Mouse (Mus musculus) heart, embryonic 16.5 days (tissue): ENCODE data around the gene Nfib. TPM values are rescaled to one million over a fixed set of nuclear protein-coding genes. Genes with fewer than 3 reads are reported as not detected.

Experiments used
- ATAC-seq: fragments of 200-750 bp; cut with Nextera tagmentation; replicated peaks from 2 replicates; pipeline ENCODE4 v1.8.0; 2017; ENCODE audit warnings: moderate number of reproducible peaks; ENCODE audit not compliant: insufficient read depth, low FRiP score; ENCODE audit errors: extremely low read depth
- H3K27ac ChIP-seq: fragments of 300-500 bp; sonication (generic); 2 replicates; pipeline ENCODE4 v1.5.1; 2014; ENCODE audit warnings: mild to moderate bottlenecking, low read length, control low read depth, moderate library complexity
- H3K27me3 ChIP-seq: fragments of 300-500 bp; sonication (generic); 2 replicates; pipeline ENCODE4 v1.6.1; 2014; ENCODE audit warnings: low read length, mixed read lengths; ENCODE audit not compliant: control insufficient read depth, insufficient read depth
- H3K36me3 ChIP-seq: fragments of 300-500 bp; sonication (generic); 2 replicates; pipeline ENCODE4 v1.6.1; 2014; ENCODE audit not compliant: control insufficient read depth, insufficient read depth
- H3K4me1 ChIP-seq: fragments of 300-500 bp; sonication (generic); 2 replicates; pipeline ENCODE4 v1.6.1; 2014; ENCODE audit warnings: low read length, mixed read lengths; ENCODE audit not compliant: control insufficient read depth, insufficient read depth
- H3K4me2 ChIP-seq: fragments of 300-500 bp; sonication (generic); 2 replicates; pipeline ENCODE4 v1.6.1; 2014; ENCODE audit warnings: low read depth, mild to moderate bottlenecking, control low read depth, low read length
- H3K4me3 ChIP-seq: fragments of 300-500 bp; sonication (generic); 2 replicates; pipeline ENCODE4 v1.5.1; 2014; ENCODE audit warnings: mild to moderate bottlenecking, control low read depth, low read length
- H3K9ac ChIP-seq: fragments of 300-500 bp; sonication (generic); 2 replicates; pipeline ENCODE4 v1.6.1; 2014; ENCODE audit warnings: low read length, control low read depth
- H3K9me3 ChIP-seq: fragments of 300-500 bp; sonication (generic); replicated peaks from 2 replicates; pipeline ENCODE4 v1.6.1; 2016; ENCODE audit warnings: low read length; ENCODE audit not compliant: control insufficient read depth
- WGBS: fragments of 180-500 bp; shearing (Covaris S2); extraction: QIAGEN DNeasy Blood & Tissue Kit; methylation state at CpG from one replicate; pipeline ENCODE4 v1.1.7; 2014; 5-methylcytosine and 5-hydroxymethylcytosine counted together
- polyA plus RNA-seq: library from polyadenylated mRNA; unstranded; fragments of >200 nt; fragmentation: Nextera tagmentation; extraction: Ambion mirVana; gene quantifications from 2 replicates; pipeline ENCODE4 v1.2.1, GENCODE M21; 2015

Gene Nfib
- polyA plus RNA-seq, 1 experiment from 2014 or later: 56.7 TPM

DNA sequence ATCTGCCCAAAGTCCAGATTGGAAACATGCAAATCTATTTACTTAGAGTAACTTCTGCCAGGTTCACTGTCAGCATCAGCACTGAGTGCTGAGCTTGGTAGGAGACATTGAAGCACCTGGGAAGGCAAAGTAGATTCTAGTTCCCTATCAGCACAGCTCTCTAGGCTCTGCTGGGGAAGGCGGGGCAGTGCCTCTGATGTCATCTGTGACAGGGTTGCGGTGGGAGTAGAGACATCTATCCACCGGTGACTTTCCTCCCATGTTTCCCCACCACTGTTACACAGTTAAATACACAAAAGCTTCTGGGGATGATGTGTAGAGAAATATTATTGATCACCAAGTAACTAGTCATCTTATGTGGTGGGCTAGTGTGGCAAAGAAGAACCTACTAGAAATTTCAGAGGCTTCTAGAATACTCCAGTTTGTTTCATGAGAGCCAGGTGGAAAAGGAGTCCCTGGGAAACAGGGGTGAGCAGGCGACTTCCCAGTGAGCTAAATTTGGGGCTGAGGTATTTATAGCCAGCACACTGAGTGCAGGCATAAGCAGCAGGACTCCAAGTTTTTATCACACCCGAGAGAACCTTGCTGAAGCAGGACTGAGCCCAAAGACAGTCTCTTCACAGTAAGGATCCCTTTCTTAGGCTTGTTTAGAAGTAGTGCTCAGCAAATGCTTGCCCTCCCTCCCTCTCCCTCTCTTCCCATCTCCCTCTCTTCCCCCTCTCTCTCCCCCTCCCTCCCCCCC, 9.6 kb downstream of the Nfib start:
- Histone ChIP-seq H3K27me3 (no peaks in the 10 kb centered on the region), H3K4me3 (peak overlapping the region; percentile 16; the same call in 1 of the 2 replicates), H3K36me3 (no peaks in the 10 kb centered on the region), H3K9me3 (no peaks in the 10 kb centered on the region), H3K9ac (peak overlapping the region; percentile 54), H3K27ac (peak overlapping the region; percentile 93), H3K4me1 (peaks cover 31% of the 10 kb centered on the region), H3K4me2 (peak overlapping the region; percentile 48)
- ATAC-seq: peak; percentile 79
- 33% methylated on average over 5 of the region's 5 CpGs for WGBS

DNA sequence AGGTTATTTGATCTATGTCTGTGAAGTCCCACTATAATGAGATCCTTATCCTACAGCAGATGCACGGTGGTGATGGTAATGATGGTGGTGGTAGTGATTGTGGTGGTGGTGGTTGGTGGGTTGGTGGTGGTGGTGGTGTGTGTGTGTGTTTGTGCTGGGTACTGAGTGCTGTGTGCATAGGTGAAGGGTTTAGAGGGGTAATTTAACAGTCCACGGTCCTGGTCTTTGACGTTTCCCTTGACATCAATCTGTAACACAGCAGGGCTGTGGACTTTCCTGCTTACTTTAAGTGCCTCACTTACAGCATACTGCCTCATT, 13.6 kb downstream of the Nfib start:
- Histone ChIP-seq H3K9ac (no peak overlapping the region; the same call in 1 of the 2 replicates), H3K27me3 (no peaks in the 10 kb centered on the region), H3K9me3 (no peaks in the 10 kb centered on the region), H3K4me3 (no peak overlapping the region), H3K36me3 (no peaks in the 10 kb centered on the region), H3K4me1 (peaks cover 32% of the 10 kb centered on the region), H3K4me2 (peak overlapping the region; percentile 24; the same call in 1 of the 2 replicates), H3K27ac (peak overlapping the region; percentile 65)
- 16% methylated on average over 3 of the region's 3 CpGs for WGBS
- 0 out of 2 replicates have a peak, but pooled peaks have one; percentile 25 for ATAC-seq

DNA sequence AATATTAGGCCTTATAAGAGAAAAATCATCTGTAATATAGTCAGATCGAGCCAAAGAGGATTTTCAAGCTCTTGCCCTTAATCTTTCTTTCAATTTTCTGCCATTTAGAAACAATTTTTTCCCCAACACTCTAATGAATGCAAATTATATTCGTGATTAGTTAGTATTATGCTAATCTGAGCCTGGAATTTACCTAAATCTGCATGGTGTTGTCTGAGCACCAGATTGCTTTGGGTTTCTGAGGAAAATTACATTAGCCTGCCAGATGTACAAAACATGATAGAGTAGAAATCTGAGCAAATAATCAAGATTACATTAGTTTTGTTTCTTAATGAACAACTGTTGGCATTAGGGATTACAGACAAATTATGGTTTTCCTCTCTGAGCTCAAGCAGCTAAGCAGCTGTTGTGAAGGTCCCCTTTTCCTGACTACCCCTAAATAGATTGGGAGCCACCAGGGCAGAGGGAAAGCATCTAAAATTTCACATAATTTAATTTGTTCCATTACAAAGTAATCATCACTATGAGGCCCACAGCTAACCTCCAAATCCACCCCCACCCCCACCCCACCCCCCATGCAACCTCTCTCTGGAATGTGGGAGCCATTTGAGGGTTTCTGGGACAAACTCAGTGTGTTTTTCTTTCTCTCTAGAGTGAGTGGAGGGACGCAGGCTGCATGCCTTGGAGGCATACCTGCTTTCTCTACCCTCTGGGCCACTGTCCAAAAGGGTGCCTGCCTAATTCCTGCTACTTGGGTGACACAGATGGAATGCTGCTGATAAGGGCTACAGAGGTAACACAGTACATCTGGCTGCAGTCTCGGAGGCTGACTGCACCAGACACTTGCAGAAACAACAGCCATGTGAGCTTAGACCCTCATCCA, 14.2 kb downstream of the Nfib start:
- WGBS: 52% methylated on average over 4 of the region's 4 CpGs
- Histone ChIP-seq H3K9ac (no peak overlapping the region; the same call in 1 of the 2 replicates), H3K4me2 (peak overlapping the region; percentile 24; the same call in 1 of the 2 replicates), H3K36me3 (no peaks in the 10 kb centered on the region), H3K27me3 (no peaks in the 10 kb centered on the region), H3K4me3 (no peak overlapping the region), H3K4me1 (peaks cover 32% of the 10 kb centered on the region), H3K9me3 (no peaks in the 10 kb centered on the region), H3K27ac (peak overlapping the region; percentile 65)
- ATAC-seq: peak; percentile 43; the same call in 1 of the 2 replicates

DNA sequence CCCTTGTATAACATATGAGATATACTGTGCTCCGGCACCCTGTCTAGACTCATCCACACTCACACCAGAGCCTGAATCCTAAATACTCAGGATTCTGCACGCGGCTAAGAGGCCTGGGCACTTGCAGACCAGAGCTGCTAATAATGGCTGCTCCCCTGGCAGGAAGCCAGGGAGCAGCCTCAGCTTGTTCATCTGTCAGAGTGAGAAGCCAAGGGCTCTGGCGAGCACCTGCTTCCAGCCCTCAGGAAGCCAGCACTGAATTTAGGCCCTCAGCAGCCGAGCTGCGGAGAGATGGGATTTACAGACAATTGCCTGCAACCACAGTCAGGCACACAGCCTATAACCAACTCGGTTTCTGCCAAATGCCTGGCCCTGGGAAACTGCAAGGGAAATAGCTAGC, 15.3 kb downstream of the Nfib start:
- Histone ChIP-seq H3K27me3 (no peaks in the 10 kb centered on the region), H3K27ac (peak overlapping the region; percentile 76), H3K9ac (no peak overlapping the region), H3K4me3 (no peak overlapping the region), H3K9me3 (no peaks in the 10 kb centered on the region), H3K4me1 (peaks cover 27% of the 10 kb centered on the region), H3K36me3 (no peaks in the 10 kb centered on the region), H3K4me2 (peak overlapping the region; percentile 16; the same call in 1 of the 2 replicates)
- 19% methylated on average over 7 of the region's 7 CpGs for WGBS
- ATAC-seq: peak; percentile 81

DNA sequence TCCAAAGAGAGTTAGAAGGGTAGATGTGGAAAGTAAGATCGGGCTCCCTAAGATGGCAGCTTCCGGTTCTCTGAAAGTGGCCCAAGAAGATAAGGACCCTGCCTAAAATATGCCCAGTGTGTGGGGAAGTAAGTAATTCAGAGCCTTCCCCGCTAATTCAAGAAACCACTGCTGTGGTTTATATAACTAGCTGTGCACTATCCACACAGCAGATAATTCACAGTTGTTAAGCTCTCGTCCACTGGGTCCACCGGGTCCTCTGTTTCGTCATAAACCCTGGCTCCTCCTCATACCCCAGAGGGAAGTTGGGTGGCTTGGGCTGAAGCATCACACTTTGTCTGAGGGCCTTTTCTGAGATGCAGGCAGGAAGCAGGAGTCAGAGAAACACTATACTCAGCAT, 19.5 kb downstream of the Nfib start:
- no peak overlapping the region for H3K4me2 ChIP-seq
- no peak for ATAC-seq
- H3K36me3 ChIP-seq: no peaks in the 10 kb centered on the region
- no peaks in the 10 kb centered on the region for H3K27me3 ChIP-seq
- no peak overlapping the region for H3K27ac ChIP-seq
- peaks cover 12% of the 10 kb centered on the region for H3K4me1 ChIP-seq
- WGBS: 84% methylated on average over 6 of the region's 6 CpGs
- no peak overlapping the region for H3K4me3 ChIP-seq
- H3K9me3 ChIP-seq: no peaks in the 10 kb centered on the region
- no peak overlapping the region for H3K9ac ChIP-seq

DNA sequence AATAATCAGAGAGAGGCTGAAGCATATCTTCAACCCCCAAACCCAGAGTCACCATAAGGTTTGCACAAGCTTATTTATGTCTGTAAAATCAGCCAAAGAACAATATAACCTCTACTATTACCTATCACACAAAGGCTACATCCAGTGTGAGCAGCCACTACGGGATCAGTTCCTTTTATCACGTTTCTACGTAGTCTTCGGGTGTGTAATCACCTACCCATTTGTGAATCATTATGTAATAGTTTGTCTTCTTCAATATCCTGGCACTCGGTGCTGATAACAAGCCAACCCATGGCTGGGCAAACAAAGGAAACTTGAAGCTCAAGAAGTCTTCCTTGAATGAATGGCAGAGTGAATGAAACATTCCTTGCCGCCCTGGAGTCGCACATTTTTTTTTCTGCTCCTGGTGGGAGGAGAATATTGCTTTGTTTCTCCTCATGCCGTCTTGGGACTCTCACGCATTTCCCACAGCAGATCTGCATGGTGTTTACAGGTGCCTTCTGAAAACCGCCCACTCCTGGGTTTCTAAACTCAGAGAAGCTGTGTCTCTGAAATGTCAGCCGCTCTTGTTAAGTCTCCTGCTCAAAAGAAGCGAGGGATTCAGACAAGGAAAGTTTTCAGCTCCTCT, 21.3 kb downstream of the Nfib start:
- H3K4me3 ChIP-seq: no peak overlapping the region
- ATAC-seq: no peak
- 56% methylated on average over 12 of the region's 12 CpGs for WGBS
- H3K4me1 ChIP-seq: peaks cover 4% of the 10 kb centered on the region; the same call in 1 of the 2 replicates
- no peak overlapping the region for H3K9ac ChIP-seq
- peak overlapping the region; percentile 26; the same call in 1 of the 2 replicates for H3K4me2 ChIP-seq
- no peak overlapping the region for H3K27ac ChIP-seq
- no peaks in the 10 kb centered on the region for H3K9me3 ChIP-seq
- no peaks in the 10 kb centered on the region for H3K27me3 ChIP-seq
- no peaks in the 10 kb centered on the region for H3K36me3 ChIP-seq

DNA sequence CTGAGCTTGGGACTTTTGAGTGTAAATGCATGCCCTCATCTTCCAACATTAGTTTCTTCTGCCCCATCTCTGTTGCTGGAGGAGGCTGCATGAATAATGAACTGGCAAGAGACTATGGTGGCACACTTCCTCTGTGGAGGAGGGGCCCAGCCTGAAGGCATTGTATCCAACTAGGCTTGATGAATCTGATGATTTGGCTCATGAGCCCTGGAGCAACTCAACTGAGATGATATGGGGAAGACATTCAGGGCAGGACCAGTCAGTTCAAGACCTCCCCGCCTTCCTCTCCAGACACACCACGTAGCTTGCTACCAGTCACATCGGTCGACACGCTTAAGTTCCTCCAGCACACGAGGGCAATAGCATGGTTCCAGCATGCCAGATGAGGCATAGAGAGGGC, 22.0 kb downstream of the Nfib start:
- no peaks in the 10 kb centered on the region for H3K36me3 ChIP-seq
- no peak overlapping the region for H3K27ac ChIP-seq
- H3K9ac ChIP-seq: no peak overlapping the region
- no peak for ATAC-seq
- H3K4me2 ChIP-seq: no peak overlapping the region
- 85% methylated on average over 6 of the region's 6 CpGs for WGBS
- H3K4me1 ChIP-seq: peaks cover 4% of the 10 kb centered on the region; the same call in 1 of the 2 replicates
- H3K27me3 ChIP-seq: no peaks in the 10 kb centered on the region
- no peak overlapping the region for H3K4me3 ChIP-seq
- no peaks in the 10 kb centered on the region for H3K9me3 ChIP-seq

DNA sequence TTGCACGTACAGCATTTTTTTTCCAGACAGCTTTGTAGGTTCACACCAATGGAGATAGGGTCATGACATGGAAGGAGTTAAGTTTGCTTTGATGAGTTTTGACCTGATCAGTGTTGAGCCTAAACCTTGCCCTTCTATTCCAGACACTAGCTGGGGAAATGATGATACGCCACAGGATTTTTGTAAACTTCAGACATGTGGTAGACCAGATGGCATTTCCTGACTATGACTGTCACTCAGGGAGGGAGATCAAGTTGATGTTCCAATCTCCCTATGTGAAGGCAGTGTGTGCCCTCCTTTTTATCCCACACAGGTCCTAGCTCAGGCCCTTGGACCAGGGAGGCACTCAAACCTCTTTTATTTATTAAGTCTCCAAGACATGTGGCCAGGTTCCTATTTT, 29.4 kb downstream of the Nfib start:
- no peaks in the 10 kb centered on the region for H3K4me1 ChIP-seq
- H3K36me3 ChIP-seq: no peaks in the 10 kb centered on the region
- H3K9me3 ChIP-seq: no peaks in the 10 kb centered on the region
- H3K9ac ChIP-seq: no peak overlapping the region
- no peak overlapping the region for H3K27ac ChIP-seq
- H3K4me3 ChIP-seq: no peak overlapping the region
- no peaks in the 10 kb centered on the region for H3K27me3 ChIP-seq
- no peak for ATAC-seq
- H3K4me2 ChIP-seq: no peak overlapping the region
- 87% methylated on average over 2 of the region's 2 CpGs for WGBS
